Mouse (Mus musculus) heart, postnatal 36 days (tissue): ENCODE results near the gene Xlr3c. TPM values are rescaled to one million over a fixed set of nuclear protein-coding genes. Genes with fewer than 3 reads are reported as not detected.
"Not testable (repeated sequence)": the region's sequence is repeated elsewhere in the genome, so short reads cannot be mapped to it uniquely, and the experiment has no call there.

Experiments used
- DNase-seq, 2 experiments: peaks; one replicate each; pipeline ENCODE4 v3.0.0; 2021 to 2022
- intact Hi-C: fragments of 180-260 bp; cut with DNase I; formaldehyde crosslinking; loops from one replicate; pipeline ENCODE4 v1.15.1; 2025
- total RNA-seq, 2 experiments: library from RNA; stranded (reverse); gene quantifications; 2 replicates each; pipeline ENCODE4 v1.2.3; 2021

The Xlr3c gene
- not detected for total RNA-seq

DNA sequence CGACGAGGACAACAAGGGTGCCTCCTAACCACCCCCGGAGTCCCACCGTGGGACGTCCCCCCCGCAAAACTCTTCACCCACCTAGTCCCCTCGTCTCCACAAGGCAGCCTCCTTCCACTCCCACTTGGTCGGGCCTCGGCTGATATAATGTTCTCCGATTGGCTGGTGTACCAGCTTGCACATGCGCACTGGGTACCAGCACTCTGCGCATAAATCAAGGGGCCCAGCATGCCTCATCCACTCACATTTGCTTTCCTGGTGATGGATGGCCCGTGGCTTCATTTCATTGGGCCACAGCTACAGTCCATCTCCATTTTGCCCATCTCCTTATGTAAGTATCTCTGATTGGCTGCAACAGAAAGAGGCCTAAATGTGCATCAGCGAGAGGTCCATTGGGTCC, at the start of gene Xlr3c:
Gene Xlr3c (minus strand): TSS at position 121 of the 400 bp plus-strand sequence.
- DNase-seq, intact Hi-C loops: not testable (repeated sequence)

- peak; percentile 3 to 6 for DNase-seq
- intact Hi-C loops, result loop anchor here (1.0 to 5.0 kb wide), 2 partner anchors 118 to 180 kb away; no protein-coding TSS in a partner anchor
Measured at GRCm38 (mm10) chrX:73312522-73312921, 47.3 kb upstream of the Xlr3c start.

- DNase-seq, intact Hi-C loops: not testable (repeated sequence)
Measured at GRCm38 (mm10) chrX:73295745-73296144, 30.6 kb upstream of the Xlr3c start.

GRCm38 (mm10) chrX:73292876-73293275, 27.7 kb upstream of the Xlr3c start, which contains the start of the genes Xlr5a and Xlr5c:
Gene Xlr5a (minus strand): TSS chrX:73292976.
Gene Xlr5c (minus strand): TSS chrX:73292976.
- DNase-seq, intact Hi-C loops: not testable (repeated sequence)

- not testable (repeated sequence) for DNase-seq
Measured at GRCm38 (mm10) chrX:73262428-73262827, 2.8 kb downstream of the Xlr3c start.

DNA sequence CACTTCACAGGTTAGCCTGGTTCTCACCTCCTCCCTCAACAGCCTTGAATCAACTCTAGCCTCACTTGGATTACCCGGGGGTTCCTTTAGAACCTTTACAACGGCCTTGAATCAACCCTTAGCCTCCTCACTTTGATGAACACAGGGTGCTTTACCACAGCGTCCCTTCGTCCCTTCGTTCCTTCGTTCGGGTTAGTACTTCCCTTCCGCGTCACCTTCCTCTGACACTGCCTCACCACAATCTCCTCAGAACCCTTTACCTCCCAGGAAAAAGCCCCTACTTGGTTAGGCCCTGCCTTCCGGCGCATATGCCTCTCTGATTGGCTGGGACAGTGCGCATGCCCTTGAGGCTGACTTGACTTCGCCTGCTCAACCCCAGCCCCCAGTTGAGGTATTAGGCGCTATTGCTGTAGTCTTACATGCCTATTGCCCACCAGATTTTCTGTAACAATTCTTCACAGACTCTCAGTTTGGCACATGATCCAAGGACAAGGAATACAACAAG, 22.3 kb downstream of the Xlr3c start, which contains the start of gene Xlr4c:
Gene Xlr4c (minus strand): TSS at position 310 of the 505 bp plus-strand sequence.
- intact Hi-C loops, DNase-seq: not testable (repeated sequence)

More at GRCm38 (mm10) chrX:73262428-73262827, 2.8 kb downstream of the Xlr3c start:
- intact Hi-C loops, result not testable (repeated sequence)

DNA sequence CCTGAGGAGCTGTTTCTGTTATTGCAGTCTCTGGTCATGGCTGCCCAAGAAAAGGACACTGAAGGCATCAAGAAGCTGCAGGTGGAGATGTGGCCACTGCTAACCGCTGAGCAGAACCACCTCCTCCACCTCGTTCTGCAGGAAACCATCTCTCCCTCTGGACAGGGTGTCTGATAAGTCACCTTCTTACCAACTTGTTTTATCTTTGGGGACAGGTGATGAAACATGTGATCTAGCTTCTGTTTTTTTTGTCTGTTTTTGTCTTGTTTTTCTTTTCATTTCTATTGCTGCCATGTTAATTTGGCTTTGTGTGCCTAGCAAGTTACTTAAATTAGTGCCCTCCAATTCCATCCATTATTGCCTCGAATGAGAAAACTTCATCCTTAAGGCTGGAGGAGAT, 35.9 kb downstream of the Xlr3c start:
- no peak for DNase-seq
- intact Hi-C loops, result loop anchor here (5.0 kb wide), 1 partner anchor 558 kb away; the partner anchor contains the start of genes Idh3g and Ssr4

DNA sequence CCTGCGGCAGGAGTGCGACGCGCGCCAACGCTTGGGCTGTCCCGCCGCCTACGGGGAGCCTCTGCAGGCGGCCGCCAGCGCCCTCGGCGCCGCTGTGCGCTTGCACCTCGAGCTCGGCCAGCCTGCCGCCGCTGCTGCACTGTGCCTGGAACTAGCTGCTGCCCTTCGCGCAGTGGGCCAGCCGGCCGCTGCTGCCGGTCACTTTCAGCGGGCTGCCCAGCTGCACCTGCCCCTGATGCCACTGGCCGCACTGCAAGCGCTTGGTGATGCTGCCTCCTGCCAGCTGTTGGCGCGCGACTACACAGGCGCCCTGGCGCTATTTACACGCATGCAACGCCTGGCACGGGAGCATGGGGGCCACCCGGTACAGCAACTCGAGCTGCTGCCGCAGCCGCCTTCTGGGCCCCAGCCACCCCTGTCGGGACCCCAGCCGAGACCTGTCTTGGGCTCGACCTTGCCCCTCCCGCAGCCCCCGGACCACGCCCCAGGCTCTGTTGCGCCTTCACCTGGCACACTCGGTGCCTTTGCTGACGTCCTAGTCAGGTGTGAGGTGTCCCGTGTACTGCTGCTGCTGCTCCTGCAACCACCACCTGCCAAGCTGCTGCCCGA, 36.5 kb downstream of the Xlr3c start:
- peak in 1 of 2 experiments; percentile 24 for DNase-seq
- intact Hi-C loops, result loop anchor here (5.0 kb wide), 1 partner anchor 559 kb away; the partner anchor contains the start of genes Idh3g and Ssr4

GRCm38 (mm10) chrX:73227914-73228605, 37.1 kb downstream of the Xlr3c start, which contains the start of gene F8a:
Gene F8a (plus strand): TSS chrX:73228291.
- intact Hi-C loops, result loop anchor here (5.0 kb wide), 1 partner anchor 559 kb away; the partner anchor contains the start of genes Idh3g and Ssr4
- peak; percentile 76 to 83 for DNase-seq

DNA sequence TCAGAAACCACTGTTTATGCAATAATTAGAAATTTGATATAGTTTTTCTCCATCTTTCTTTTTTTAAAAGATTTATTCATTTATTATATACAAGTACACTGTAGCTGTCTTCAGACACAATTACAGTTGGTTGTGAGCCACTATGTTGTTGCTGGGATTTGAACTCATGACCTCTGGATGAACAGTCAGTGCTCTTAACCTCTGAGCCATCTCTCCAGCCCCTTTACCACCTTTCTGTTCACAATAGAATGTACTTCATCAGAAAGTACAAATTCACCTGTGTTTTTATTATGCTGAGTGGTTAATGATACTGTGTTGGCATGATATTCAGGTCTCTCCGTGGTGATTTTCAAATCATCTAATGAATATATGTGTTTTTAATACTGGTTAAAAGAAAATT, 39.8 kb downstream of the Xlr3c start:
- intact Hi-C loops, result loop anchor here (5.0 kb wide), 1 partner anchor 562 kb away; the partner anchor contains the start of genes Idh3g and Ssr4

GRCm38 (mm10) chrX:73213819-73214564, 51.2 kb downstream of the Xlr3c start, which contains the start of gene Xlr4b:
Gene Xlr4b (plus strand): TSS chrX:73214333.
- DNase-seq, intact Hi-C loops: not testable (repeated sequence)

More for the DNA sequence above, 39.8 kb downstream of the Xlr3c start:
- no peak for DNase-seq

Other genes starting within 250 kb of the Xlr3c start
- not detected for gene Pnma5, start 228.3 kb downstream of the Xlr3c start, total RNA-seq
- gene Pnma3, start 200.6 kb downstream of the Xlr3c start, total RNA-seq, result not detected
- 1 to 10 TPM; 1.7 to 4.3 TPM for gene Xlr4a, start 182.9 kb downstream of the Xlr3c start, total RNA-seq
- under 1 TPM; 0.19 to 0.76 TPM for gene Xlr3a, start 168.3 kb downstream of the Xlr3c start, total RNA-seq
- not detected for gene Gm14685, start 148.3 kb downstream of the Xlr3c start, total RNA-seq
- not detected for gene Xlr5b, start 116.6 kb downstream of the Xlr3c start, total RNA-seq
- gene DXBay18, start 115.9 kb downstream of the Xlr3c start, total RNA-seq, result not detected
- not detected for gene Spin2d, start 88.4 kb downstream of the Xlr3c start, total RNA-seq
- gene Xlr3b, start 73.2 kb downstream of the Xlr3c start, total RNA-seq, result 1 to 10 TPM in 1 of 2 experiments, under 1 TPM in 1; 0.53 to 1.7 TPM
- gene Xlr4b, start 51.1 kb downstream of the Xlr3c start, total RNA-seq, result 1 to 10 TPM in 1 of 2 experiments, under 1 TPM in 1; 0.42 to 2.5 TPM
- gene F8a, start 37.1 kb downstream of the Xlr3c start, total RNA-seq, result 1 to 10 TPM; 6.6 to 7.5 TPM
- gene Xlr4c, start 22.3 kb downstream of the Xlr3c start, total RNA-seq, result not detected
- not detected for gene Xlr5a, start 27.6 kb upstream of the Xlr3c start, total RNA-seq
- not detected for gene Xlr5c, start 27.6 kb upstream of the Xlr3c start, total RNA-seq
- gene Gm45015, start 71.5 kb upstream of the Xlr3c start, total RNA-seq, result not detected
- 1 to 10 TPM; 4.4 to 6.0 TPM for gene Zfp275, start 77.2 kb upstream of the Xlr3c start, total RNA-seq
- gene Gm18336, start 133.3 kb upstream of the Xlr3c start, total RNA-seq, result not detected
- not detected for gene Zfp92, start 145.7 kb upstream of the Xlr3c start, total RNA-seq
- gene Trex2, start 170.0 kb upstream of the Xlr3c start, total RNA-seq, result not detected
- gene Haus7, start 193.7 kb upstream of the Xlr3c start, total RNA-seq, result 1 to 10 TPM; 6.8 to 6.9 TPM
- 100 to 1,000 TPM; 229 to 253 TPM for gene Bgn, start 218.2 kb upstream of the Xlr3c start, total RNA-seq
- gene Atp2b3, start 237.7 kb upstream of the Xlr3c start, total RNA-seq, result under 1 TPM in 1 of 2 experiments, not detected in 1; 0.08 TPM